Mouse (Mus musculus) adipocyte (in vitro differentiated cells): ENCODE measurements at regions not wholly inside any gene's neighbourhood (a gene's known extent, or its start where the extent isn't known, plus 50 kb on each side); places are given as distances from the start of the nearest gene placed in this dataset.

Experiments
- DNase-seq: peaks from one replicate; pipeline ENCODE4 v3.0.0-alpha.2; 2016; ENCODE audit warnings: low spot score

DNA sequence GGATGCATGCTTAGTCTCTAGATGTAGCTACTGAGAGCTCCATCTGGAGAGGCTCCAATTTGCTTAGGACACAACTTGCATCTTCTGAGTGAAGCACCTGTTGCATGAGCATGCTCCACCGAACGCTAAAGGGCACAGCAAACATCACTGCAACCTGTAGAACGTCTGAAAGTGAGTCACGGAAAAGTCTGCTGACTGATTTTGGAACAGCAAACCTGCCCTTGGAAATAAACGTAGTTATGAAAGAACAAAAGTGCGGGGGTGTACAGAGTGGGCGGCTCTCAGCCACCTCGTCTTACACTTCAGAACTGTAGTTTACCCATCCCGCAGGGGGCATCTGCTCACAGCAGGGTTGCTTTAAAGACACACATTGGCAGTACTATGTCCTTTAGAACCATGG is 97.0 kb upstream of the Rxylt1 start:
- DNase-seq: no peak

DNA sequence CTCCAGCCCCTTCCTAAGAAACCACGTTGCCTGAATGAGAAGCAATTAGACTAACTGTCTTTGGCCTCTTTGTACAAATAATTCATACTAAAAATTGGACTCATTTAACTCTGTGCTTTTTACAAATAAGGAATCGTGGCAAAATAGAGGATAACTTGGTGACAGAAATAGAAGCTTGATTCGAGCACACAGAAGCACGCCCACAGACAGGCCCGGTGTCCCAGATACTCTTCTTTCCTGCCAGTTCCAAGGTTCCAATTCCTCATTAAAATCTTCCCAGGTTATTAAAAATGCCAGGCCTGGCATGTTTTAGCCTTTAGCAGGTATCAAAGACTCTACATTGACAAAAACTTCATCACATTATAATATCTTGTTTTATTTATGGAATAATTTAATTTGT is 96.2 kb upstream of the Rxylt1 start:
- DNase-seq: no peak

DNA sequence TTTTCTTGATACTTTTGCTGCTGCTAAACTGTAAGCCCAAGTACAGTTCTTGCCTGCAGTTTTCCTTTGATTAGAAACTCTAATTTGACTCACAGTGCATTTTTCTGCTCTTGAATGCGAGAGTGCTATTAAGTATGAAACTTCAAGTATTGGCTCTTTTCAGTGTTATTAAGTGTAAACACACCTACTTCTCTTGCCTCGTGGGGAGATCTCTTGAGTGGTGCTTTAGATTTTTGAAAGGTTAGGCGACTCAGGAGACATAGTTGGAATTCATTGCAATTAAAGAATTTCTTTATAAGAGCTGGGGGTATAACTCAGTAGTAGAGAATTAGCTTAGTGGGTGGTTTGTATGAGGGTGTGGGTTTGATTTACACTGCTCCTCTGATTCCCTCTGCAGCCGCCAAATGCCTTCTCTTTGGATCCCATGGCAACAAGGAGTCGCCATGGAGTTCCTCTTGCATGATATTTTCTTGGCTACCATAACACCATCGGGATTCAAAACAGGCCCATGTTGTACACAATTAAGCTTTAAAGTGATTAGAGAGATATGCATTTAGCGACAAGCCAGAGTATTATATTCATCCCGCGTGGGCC is 88.1 kb upstream of the Rxylt1 start:
- DNase-seq: no peak

DNA sequence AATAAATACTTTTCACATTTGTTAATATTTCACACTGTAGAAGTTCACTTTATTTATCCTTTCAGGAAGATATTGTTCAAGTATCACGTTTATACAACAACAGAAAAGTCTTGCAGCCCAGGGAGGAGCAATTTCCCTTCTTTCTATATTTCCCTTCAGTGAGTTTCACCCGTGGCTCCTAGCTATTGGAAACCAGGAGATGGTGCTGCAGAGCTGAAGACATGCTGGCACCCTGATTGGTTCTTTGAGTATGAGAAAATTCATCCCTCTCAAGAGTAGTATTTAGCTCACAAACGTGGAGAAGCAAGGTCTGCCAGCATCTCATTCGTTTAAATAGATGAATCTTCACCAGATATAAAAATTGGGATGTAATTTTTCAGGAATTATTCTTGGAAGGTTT is 85.9 kb upstream of the Rxylt1 start:
- DNase-seq: peak; percentile 28

DNA sequence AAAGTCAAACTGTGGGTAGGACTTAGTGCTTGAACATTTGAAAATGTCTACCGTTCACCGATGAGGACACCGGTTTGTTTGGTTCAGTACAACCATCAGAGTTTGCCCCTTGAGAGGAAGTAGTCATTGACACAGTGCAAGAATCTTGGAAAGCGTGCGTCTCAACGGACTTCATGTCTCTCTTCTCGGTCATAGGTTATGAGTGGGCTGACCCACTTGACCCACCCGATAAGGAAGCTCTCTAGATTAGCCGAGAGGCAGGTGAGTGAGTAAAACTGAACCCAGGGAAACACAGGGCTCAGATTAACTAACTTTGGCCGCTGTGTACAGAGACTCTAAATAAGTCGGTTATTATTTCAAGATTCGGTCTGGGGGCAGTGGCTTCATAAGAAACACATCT is 51.9 kb upstream of the Rxylt1 start:
- no peak for DNase-seq

DNA sequence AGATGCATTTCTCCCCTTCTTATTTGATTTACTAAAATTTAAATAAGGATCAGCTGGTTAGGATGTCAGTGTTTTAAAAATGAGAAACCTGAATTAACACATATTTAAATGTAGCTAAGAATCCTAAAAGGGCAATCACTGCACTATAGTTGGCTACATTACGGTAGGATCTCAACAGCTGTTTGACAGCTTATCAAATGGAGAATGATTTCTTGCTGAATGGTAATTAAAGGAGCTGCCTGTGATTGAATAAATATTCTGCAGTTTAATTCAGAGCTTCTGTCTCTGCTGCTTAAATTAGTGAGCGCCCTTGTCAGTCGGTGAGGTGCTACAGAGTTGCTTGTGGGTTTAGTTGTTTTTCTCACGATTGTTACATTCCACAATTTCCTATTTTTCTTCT is 51.4 kb upstream of the Rxylt1 start:
- no peak for DNase-seq
